Mouse (Mus musculus): ENCODE results near the gene Etv3. TPM values are rescaled to one million over a fixed set of nuclear protein-coding genes. Genes with fewer than 3 reads are reported as not detected.

Gene Etv3
- total RNA-seq, 2 experiments from 2014 or later, result 14.7 to 15.7 TPM

Other genes starting within 250 kb of the Etv3 start
- gene Cd5l, start 167.5 kb upstream of the Etv3 start, total RNA-seq (2021), result not detected
- gene Fcrl1, start 149.0 kb upstream of the Etv3 start, total RNA-seq (2021), result under 1 TPM; 0.24 to 0.61 TPM
- gene Fcrl5, start 89.6 kb upstream of the Etv3 start, total RNA-seq (2021), result under 1 TPM; 0.73 to 0.75 TPM
- gene Arhgef11, start 92.2 kb downstream of the Etv3 start, total RNA-seq (2021), result 10 to 100 TPM; 45.7 to 49.6 TPM
- gene Lrrc71, start 223.2 kb downstream of the Etv3 start, total RNA-seq (2021), result under 1 TPM; 0.10 to 0.64 TPM

All from left cerebral cortex, postnatal 10 days (tissue).